In the genomic region with DNA sequence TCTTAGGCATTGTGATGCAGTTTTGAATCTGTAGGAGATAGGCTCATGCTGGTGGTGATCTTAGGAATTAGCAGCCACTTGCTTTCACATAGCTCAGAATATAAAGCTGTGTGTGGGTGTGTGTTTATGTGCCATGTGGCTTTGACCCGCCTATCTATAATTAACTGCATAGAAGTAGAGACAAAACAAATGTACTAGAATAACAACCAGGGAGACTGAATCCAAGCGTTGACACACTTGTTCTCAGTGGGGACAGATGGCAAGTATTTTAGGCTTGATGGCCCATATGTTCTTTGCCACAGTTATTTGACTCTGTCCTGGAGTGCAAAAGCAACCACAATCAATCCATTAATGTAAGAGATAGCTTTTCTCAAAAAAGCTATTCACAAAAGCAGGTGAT, we compare ENCODE assay signal across 14 mouse cellular contexts.
DNase-seq lines count a peak whose midpoint lies in the region; ATAC-seq lines count a peak whose summit lies in the region.
"Had no signal": no experiment of that assay in that cellular context is flagged by ENCODE, and none has a peak within 500 bp of the region (broad histone marks: within the 10 kb centered on the region; RNA-seq: fewer than 3 reads in every experiment).

No protein-coding gene starts in this region.

- no peaks in the 10 kb centered on the region for H3K27me3 ChIP-seq in hindbrain, embryonic 15.5 days
- no peaks in the 10 kb centered on the region for H3K27me3 ChIP-seq in hindbrain, embryonic 10.5 days (ENCODE audit: insufficient read depth, poor library complexity, severe bottlenecking)
- H3K27me3 ChIP-seq: CH12.LX; limb, embryonic 15.5 days; midbrain, embryonic 13.5 days had no signal

- H3K4me2 ChIP-seq in hindbrain, embryonic 15.5 days, result no peak overlapping the region
- H3K4me2 ChIP-seq: limb, embryonic 15.5 days; midbrain, embryonic 13.5 days had no signal

- no peak overlapping the region for H3K27ac ChIP-seq in hindbrain, embryonic 15.5 days (replicated peaks)
- H3K27ac ChIP-seq in hindbrain, embryonic 10.5 days, result no peak overlapping the region
- H3K27ac ChIP-seq: heart, adult 2 months; limb, embryonic 15.5 days; midbrain, embryonic 13.5 days had no signal

- peak; percentile 59 for ATAC-seq in hindbrain, embryonic 15.5 days (ENCODE audit: low FRiP score, low read depth)
- no peak for ATAC-seq in megakaryocyte progenitor cell, adult 5-6 weeks (replicated peaks; ENCODE audit: poor library complexity)
- ATAC-seq: midbrain, embryonic 13.5 days had no signal

- H3K36me3 ChIP-seq in hindbrain, embryonic 15.5 days, result no peaks in the 10 kb centered on the region
- no peaks in the 10 kb centered on the region for H3K36me3 ChIP-seq in hindbrain, embryonic 10.5 days
- H3K36me3 ChIP-seq: limb, embryonic 15.5 days; midbrain, embryonic 13.5 days had no signal

- no peaks in the 10 kb centered on the region for H3K4me1 ChIP-seq in hindbrain, embryonic 15.5 days (replicated peaks)
- H3K4me1 ChIP-seq in hindbrain, embryonic 10.5 days (replicated peaks), result peaks cover 4% of the 10 kb centered on the region; the same call in 1 of the 2 replicates
- H3K4me1 ChIP-seq: limb, embryonic 15.5 days; midbrain, embryonic 13.5 days had no signal

- no peak for DNase-seq in hindbrain, embryonic 10.5 days (ENCODE audit: low spot score)
- DNase-seq in brain, embryonic 18.5 days (ENCODE audit: low read depth, low spot score), result peak; percentile 12
- DNase-seq in cerebellum, adult 9-10 months, result peak; percentile 73
- DNase-seq in layer of hippocampus, adult 9-11 months, result peak; percentile 80
- DNase-seq in gastrocnemius, adult 8-10 months (ENCODE audit: low spot score in 2 of 2), result no peak
- DNase-seq: adrenal gland, postnatal 25 days; heart, adult 2 months; spleen, adult 18-20 months; thymus, postnatal 25 days had no signal

- no peaks in the 10 kb centered on the region for H3K9me3 ChIP-seq in hindbrain, embryonic 15.5 days
- no peaks in the 10 kb centered on the region for H3K9me3 ChIP-seq in hindbrain, embryonic 10.5 days
- H3K9me3 ChIP-seq: limb, embryonic 15.5 days; midbrain, embryonic 13.5 days had no signal

- WGBS in hindbrain, embryonic 15.5 days, result 40% methylated on average over 2 of the region's 2 CpGs
- WGBS in hindbrain, embryonic 10.5 days, result 60% methylated on average over 2 of the region's 2 CpGs

- H3K4me3 ChIP-seq in hindbrain, embryonic 15.5 days, result no peak overlapping the region
- no peak overlapping the region for H3K4me3 ChIP-seq in hindbrain, embryonic 10.5 days
- H3K4me3 ChIP-seq: heart, adult 2 months; limb, embryonic 15.5 days; midbrain, embryonic 13.5 days had no signal

- H3K9ac ChIP-seq in hindbrain, embryonic 15.5 days, result no peak overlapping the region
- H3K9ac ChIP-seq: limb, embryonic 15.5 days; midbrain, embryonic 13.5 days had no signal

Comparison
In these comparisons a context has a peak if more than half of its experiments do, and no peak if none do; other contexts are left out.
1. DNase-seq: peak in brain, embryonic 18.5 days (single experiment), cerebellum, adult 9-10 months (single experiment) and layer of hippocampus, adult 9-11 months (single experiment); none in hindbrain, embryonic 10.5 days (single experiment) and gastrocnemius, adult 8-10 months (0 of 2).